Mouse (Mus musculus) urinary bladder, adult 2 months (tissue): Measurements from ENCODE around the gene Hipk1. TPM values are rescaled to one million over a fixed set of nuclear protein-coding genes. Genes with fewer than 3 reads are reported as not detected.
"Not testable (repeated sequence)": the region's sequence is repeated elsewhere in the genome, so short reads cannot be mapped to it uniquely, and the experiment has no call there.

Experiments
- DNase-seq: peaks from one replicate; pipeline ENCODE4 v3.0.0; 2022; ENCODE audit warnings: low spot score
- polyA plus RNA-seq: library from polyadenylated mRNA; depleted of rRNA; stranded (reverse); fragments of >200 nt; gene quantifications from 2 replicates; pipeline ENCODE4 v1.2.3, GENCODE M21; 2012; rRNA removed

Hipk1 gene
- polyA plus RNA-seq: 31.6 and 44.1 TPM in 2 replicates

DNA sequence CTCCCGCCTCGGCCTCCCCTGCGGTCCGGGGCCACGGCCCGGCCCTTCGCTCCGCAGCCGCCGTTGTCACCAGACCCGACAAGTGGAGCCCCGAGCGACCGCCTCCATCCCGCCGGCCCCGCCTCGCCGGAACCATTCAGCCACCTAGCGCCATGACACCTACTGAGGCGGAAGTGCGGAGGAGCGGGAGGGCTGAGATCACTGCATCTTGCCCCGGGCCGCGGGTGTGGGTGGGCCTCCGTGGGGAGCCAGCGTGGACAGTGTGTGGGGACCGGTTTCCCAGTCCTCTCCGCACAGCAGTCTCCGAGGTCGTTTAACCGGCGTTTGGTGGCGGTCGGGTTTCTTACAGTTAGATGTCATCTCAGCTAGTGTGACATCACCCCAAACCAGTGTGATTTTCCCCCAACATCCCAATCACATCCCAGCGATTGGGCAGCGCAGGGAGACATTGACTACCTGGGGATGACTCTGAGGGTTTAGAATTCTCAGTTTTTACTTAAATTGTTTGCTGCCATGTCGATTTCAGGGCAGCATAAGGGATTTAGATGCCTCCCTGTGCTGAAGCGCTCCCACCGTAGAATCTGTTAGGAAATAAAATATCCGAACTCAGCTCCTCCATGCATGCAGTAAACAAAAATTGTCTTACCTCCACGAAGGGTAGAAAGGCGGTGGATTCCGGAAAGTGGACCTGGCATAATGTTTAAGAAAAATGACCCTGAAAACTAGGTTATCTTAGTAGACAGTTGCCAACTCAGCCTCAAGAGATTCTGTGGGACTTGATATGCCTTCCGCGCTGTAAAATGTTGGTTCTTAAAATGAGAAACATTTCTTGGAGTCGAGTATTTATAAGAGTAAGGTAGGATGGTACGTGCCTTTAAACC lies at the start of gene Hipk1:
Hipk1 (minus strand) TSS at position 334 of the 881 bp plus-strand sequence.
- peak; percentile 90 for DNase-seq

- DNase-seq: not testable (repeated sequence)
These were observed 49.6 kb upstream of the Hipk1 start for GRCm38 (mm10) chr3:103840946-103841345.

DNA sequence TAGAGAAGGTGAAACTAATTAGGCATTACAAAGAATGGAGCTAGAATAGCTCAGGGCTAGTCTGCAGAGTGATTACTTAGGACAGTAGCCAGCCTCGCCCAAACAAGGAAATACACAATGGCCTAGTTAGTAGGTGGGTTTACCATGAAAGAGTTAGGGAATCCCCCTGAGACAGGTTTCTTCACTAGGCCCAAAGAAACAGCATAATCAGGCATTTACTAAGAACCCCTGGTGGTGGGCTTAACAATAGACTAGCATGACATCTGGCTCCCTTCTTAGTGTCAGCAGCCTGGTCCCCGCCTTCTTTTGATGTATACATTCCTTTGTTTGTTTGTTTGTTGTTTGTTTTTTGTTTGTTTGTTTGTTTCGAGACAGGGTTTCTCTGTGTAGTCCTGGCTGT lies 48.8 kb upstream of the Hipk1 start:
- not testable (repeated sequence) for DNase-seq

GRCm38 (mm10) chr3:103839711-103840110 lies 48.3 kb upstream of the Hipk1 start:
- no peak for DNase-seq

GRCm38 (mm10) chr3:103836453-103836852 lies 45.1 kb upstream of the Hipk1 start:
- no peak for DNase-seq

GRCm38 (mm10) chr3:103835951-103836310 lies 44.6 kb upstream of the Hipk1 start:
- no peak for DNase-seq

DNA sequence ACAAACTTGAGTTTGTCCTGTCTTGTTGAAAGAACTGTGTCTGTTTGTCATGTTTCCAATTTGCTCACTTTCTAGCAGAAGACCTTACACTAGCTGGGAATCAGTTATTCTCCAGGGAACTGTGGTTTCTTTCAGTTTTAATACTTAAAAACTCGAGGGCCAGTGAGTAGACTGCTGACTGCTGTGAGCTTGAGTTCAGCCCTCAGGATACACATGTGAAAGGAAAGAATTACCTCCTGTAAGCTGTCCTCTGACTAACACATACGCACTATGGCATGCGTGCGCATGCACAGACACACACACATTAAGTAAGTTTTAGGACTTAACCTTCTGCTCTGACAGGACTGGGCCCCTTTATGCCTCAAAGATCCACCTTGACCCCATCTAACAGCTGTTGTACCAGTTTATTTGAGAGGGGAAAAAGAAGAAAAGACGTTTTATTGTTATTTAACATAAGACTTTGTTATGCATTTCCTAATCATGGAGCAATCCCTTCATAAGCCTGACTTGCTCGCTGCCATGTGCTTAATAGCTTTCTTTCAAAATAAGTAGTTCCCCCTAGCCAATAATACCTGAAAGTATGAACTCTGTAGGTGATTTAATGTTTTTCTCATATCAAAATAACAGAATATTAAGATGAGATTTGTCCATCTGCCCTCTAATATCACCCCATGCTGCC lies 44.0 kb upstream of the Hipk1 start:
- no peak for DNase-seq

DNA sequence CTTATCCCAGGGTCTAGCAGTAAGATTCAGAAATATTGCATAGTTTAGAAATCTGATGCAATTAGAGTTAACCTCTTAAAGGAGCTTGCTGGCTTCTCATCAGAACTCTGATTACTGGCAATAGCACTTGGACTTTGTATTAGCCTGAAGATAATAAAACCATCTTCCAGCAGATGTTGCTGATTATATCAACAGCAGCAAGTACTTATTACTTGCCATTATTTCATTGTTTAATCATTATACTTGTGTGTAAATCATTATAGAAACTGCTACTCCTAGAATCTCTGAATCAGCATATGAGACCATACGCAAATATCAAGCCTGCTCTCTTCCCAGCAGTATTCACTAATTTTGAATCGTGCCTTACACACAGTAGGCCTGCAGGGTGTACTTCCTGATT lies 42.6 kb upstream of the Hipk1 start:
- no peak for DNase-seq

- no peak for DNase-seq
These were observed 41.1 kb upstream of the Hipk1 start, which contains the start of gene Bcl2l15 for GRCm38 (mm10) chr3:103832426-103832825. TSS of gene Bcl2l15 (plus strand) at chr3:103832601.

DNA sequence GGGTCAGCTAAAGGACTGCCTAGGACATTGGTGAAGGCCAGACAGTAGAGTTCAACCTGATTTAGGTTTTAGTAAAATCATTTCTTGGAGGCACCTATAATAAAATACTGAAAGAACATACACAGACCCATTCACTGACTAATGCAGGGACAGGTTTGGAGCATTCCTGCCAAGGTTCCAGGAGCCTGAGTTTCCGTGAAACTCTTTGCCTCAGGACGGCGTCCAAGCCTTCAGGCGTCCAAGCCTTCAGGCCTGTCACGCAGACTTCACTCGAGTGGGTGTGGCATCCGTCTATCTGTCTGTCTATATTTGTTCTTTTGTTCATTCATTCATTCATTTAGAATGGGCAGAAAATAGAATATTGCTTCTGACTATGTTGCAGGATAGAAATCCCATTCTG lies 39.8 kb upstream of the Hipk1 start:
- no peak for DNase-seq

- DNase-seq: not testable (repeated sequence)
These were observed 39.3 kb upstream of the Hipk1 start for GRCm38 (mm10) chr3:103830681-103831080.

DNA sequence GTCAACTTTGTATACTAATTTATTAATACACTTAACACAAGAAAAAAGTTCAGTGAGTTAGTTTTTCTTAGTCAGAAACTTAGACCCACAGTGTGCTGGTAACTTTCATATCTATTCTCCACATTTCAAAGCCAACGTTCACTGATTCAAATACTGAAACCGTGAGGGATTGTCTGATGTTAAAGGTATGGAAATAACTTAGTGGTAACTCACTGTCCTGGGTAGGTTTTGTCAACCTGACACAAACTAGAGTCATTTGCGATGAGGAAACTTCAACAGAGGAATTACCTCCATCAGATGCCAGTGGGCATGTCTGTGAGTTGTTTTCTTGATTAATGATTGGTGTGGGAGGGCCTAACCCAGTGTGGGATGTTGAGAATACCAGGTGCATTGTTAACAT lies 37.7 kb upstream of the Hipk1 start:
- no peak for DNase-seq

GRCm38 (mm10) chr3:103827548-103827947 lies 36.2 kb upstream of the Hipk1 start:
- no peak for DNase-seq

DNA sequence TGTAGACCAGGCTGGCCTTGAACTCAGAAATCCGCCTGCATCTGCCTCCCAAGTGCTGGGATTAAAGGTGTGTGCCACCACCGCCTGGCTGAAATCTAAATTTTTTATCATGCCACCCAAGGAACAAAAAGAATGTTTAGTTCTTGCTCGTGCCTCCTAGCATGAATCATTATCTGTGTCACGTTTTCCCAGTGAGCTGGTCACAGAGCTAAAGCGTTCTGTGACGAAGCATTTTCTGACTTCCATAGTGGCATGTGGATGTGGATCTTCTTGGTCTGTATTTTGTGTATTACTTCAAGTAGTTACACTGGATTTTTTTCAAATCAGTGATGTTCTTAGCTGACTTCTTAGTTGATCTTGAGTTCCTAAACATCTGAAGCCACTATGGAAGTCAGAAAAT lies 19.6 kb upstream of the Hipk1 start:
- DNase-seq: no peak

DNA sequence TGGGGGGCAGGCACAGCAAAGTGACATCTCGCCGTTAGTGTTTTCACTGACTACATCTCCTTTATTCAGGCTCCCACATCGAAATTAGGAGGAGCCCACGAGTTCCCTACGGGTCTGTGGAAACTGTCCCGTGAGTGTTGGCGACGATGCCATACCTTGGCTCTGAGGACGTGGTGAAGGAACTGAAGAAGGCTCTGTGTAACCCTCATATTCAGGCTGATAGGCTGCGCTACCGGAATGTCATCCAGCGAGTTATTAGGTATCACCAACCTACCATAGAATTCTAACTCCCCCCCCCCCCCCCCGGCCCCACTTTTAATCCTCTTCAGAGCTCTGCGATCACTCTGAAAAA lies 18.4 kb upstream of the Hipk1 start:
- no peak for DNase-seq

DNA sequence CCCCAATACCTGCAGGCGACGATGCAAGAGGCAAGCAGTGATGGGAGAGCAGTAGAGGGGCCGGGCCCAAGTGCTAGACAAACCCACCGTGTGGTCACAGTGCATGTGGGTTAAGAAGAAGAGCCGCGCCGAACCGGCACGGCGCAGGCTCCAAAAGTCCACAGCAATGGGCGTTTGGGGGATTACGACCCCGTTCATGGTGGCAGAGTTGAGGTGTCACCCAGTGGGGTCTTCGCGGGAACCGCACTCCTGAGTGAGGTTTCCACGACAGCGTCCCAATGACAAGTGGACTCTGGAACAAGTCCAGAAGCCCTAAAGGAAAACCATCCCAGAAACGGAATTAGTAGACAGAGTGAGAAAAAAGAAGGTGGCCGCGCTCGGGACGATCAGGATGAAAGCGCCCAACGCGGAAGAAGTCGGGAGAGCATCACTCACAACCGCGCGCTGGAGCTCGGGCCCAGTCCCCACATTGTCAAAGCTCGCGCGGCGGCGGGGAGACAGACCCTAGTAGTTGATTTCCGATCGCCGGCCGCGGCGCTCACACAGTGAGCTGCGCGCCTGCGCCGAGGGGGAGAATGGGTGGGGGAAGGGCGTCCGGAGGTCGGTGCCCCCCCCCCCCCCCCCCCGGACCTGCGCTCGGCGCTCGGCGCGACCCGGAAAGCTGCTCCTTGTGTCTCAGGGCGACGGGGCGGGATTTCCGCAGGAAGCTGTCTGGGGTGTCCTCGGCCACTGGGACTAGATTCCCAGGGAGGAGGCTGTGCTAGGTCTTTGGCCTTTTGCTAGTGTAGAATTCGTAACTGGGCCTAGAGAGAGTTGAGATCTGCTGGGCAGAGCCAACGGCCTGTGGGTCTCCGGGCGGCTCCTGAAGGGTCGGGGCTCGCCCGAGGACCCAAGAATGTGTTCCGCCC lies 17.8 kb upstream of the Hipk1 start, which contains the start of the genes Dclre1b, Ap4b1 and Gm43064:
Dclre1b (minus strand) TSS at position 554 of the 908 bp plus-strand sequence.
Ap4b1 (plus strand) TSS at position 630 of the 908 bp plus-strand sequence.
Gm43064 (plus strand) TSS at position 683 of the 908 bp plus-strand sequence.
- peak; percentile 78 for DNase-seq

DNA sequence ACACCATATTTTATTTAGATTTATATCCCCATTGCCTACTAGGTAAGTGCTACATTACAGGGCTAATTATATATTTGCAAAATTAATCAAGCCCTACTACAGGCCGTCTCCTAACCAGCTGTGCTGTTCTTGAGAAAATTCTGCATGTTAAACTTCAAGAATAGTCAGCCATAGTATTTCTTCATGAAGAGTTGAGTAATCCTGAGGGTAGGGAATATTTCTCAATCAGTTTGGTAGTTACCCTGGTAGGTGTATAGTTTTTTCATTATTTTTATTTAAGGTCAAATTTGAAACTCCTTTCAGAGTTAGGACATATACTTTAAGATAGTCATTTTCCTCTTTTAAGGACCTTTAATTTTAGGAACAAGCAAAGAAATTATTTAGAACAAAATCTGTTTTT lies 14.3 kb upstream of the Hipk1 start:
- no peak for DNase-seq

DNA sequence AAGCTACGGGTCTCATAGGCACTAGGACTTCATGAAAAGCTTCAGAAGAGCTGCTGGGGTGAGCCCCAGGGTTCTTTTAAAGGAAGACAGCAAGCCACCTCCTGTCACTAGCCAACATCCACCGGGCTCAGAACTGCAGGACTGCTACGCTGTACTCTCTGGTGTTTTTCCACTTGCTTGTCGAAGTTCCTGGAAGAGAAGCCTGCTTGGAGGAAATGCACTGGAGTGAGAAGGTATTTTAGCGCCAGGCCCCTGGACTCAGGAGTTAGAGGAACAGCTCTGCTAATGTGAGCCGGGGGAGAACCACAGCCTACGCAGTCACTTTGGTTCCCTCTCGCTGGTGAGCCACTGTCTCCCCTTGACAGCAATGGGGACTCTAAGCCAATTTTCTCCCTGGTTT lies 11.5 kb upstream of the Hipk1 start:
- DNase-seq: no peak

- DNase-seq: peak; percentile 44
These were observed 10.5 kb upstream of the Hipk1 start for GRCm38 (mm10) chr3:103801631-103802531.

GRCm38 (mm10) chr3:103799507-103799906 lies 8.1 kb upstream of the Hipk1 start:
- DNase-seq: no peak

GRCm38 (mm10) chr3:103796389-103796788 lies 5.0 kb upstream of the Hipk1 start:
- no peak for DNase-seq
